In the genomic region with DNA sequence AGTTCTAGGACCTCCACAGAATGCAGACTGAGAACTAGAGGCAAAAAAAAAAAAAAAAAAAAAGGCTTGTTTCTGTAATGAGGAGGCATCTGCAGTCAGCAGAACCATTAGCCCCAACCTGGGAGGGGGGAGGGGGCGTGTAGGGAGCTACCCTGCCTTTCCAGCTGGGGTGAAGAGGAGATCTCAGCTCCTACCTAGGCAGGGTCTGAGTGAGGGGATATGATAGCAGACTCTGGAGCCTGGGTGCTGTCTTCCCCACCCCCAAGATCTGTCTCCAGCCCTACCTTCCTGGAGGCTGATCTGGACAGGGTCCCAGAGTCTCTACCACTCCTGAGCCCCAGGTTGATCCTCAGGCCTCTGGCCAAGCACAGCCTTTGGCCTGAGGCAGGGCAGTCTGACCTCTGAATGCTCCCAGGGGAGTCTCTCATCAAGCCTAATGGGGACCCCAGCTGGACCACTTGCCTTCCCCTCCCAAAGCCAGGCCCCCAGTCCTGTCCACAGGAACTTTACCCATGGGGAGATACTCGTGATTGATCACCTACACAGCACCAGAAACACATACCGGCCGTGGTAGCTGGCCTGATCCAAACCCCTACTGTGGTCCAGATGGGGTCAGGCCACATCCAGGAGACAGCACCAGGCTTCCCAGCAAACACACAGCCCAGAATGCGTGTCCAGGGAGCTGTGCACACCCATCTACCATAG, we compare ENCODE assay signal across 15 mouse cellular contexts. TPM values are rescaled to one million over a fixed set of nuclear protein-coding genes. Genes with fewer than 3 reads are reported as not detected.
DNase-seq lines count a peak whose midpoint lies in the region; ATAC-seq and TF ChIP-seq lines count a peak whose summit lies in the region.
"Had no signal": no experiment of that assay in that cellular context is flagged by ENCODE, and none has a peak within 500 bp of the region (broad histone marks: within the 10 kb centered on the region; RNA-seq: fewer than 3 reads in every experiment).

No protein-coding gene starts in this region.

- peaks cover 4% of the 10 kb centered on the region; the same call in 1 of the 2 replicates for H3K27me3 ChIP-seq in embryonic facial prominence, embryonic 10.5 days (replicated peaks; ENCODE audit: low read depth, poor library complexity, severe bottlenecking)
- no peaks in the 10 kb centered on the region for H3K27me3 ChIP-seq in hindbrain, embryonic 11.5 days (ENCODE audit: control insufficient read depth, insufficient read depth, low read length)
- no peaks in the 10 kb centered on the region for H3K27me3 ChIP-seq in midbrain, embryonic 13.5 days

- in situ Hi-C loops in ES-E14 (cut with MboI; ENCODE audit: low sequenced_read_pairs in 2 of 2, unreplicated experiment in 2 of 2): no loop called here

- no peak for DNase-seq in ES-E14 (ENCODE audit: low read depth, low spot score)
- DNase-seq in embryonic facial prominence, embryonic 10.5 days (ENCODE audit: low spot score): no peak
- DNase-seq in hindbrain, embryonic 11.5 days (ENCODE audit: low spot score): peak; percentile 74
- no peak for DNase-seq in lung, postnatal 14 days
- no peak for DNase-seq in yolk sac, embryonic 10.5 days (ENCODE audit: low spot score)
- no peak for DNase-seq in spleen, postnatal 10 days (ENCODE audit: low spot score in 2 of 2)
- DNase-seq in left cerebral cortex, postnatal 4 days: no peak
- DNase-seq: adrenal gland, postnatal 10 days; cerebellum, adult 2 months; kidney, adult 18-20 months; layer of hippocampus, postnatal 36 days; lung, adult 2 months; thymus, postnatal 14 days had no signal

- H3K4me3 ChIP-seq in ES-E14 (ENCODE audit: insufficient read depth in 1 of 2, low read depth in 1 of 2, low read length in 2 of 2, poor library complexity in 1 of 2, severe bottlenecking in 1 of 2): no peak overlapping the region
- H3K4me3 ChIP-seq in embryonic facial prominence, embryonic 10.5 days: no peak overlapping the region
- no peak overlapping the region for H3K4me3 ChIP-seq in hindbrain, embryonic 11.5 days (ENCODE audit: low read depth, low read length)
- H3K4me3 ChIP-seq in midbrain, embryonic 13.5 days (replicated peaks): no peak overlapping the region

- H3K36me3 ChIP-seq in ES-E14 (ENCODE audit: control insufficient read depth, insufficient read depth, low read length, poor library complexity, severe bottlenecking): no peaks in the 10 kb centered on the region
- H3K36me3 ChIP-seq in embryonic facial prominence, embryonic 10.5 days (replicated peaks): peaks cover 83% of the 10 kb centered on the region
- no peaks in the 10 kb centered on the region for H3K36me3 ChIP-seq in hindbrain, embryonic 11.5 days (ENCODE audit: control insufficient read depth, insufficient read depth, low read length)
- peaks cover 16% of the 10 kb centered on the region; the same call in 1 of the 2 replicates for H3K36me3 ChIP-seq in midbrain, embryonic 13.5 days

- no peaks in the 10 kb centered on the region for H3K9me3 ChIP-seq in ES-E14 (ENCODE audit: control insufficient read depth, insufficient read depth, low read depth, low read length)
- H3K9me3 ChIP-seq in embryonic facial prominence, embryonic 10.5 days: no peaks in the 10 kb centered on the region
- H3K9me3 ChIP-seq in hindbrain, embryonic 11.5 days (ENCODE audit: control insufficient read depth, low read length): no peaks in the 10 kb centered on the region
- no peaks in the 10 kb centered on the region for H3K9me3 ChIP-seq in midbrain, embryonic 13.5 days

- peak overlapping the region; percentile 20; the same call in 1 of the 2 replicates for H3K27ac ChIP-seq in ES-E14 (ENCODE audit: insufficient read depth, low read depth, low read length, poor library complexity, severe bottlenecking)
- H3K27ac ChIP-seq in embryonic facial prominence, embryonic 10.5 days (replicated peaks): peak overlapping the region; percentile 88
- H3K27ac ChIP-seq in hindbrain, embryonic 11.5 days (ENCODE audit: low read depth, low read length): peak overlapping the region; percentile 98
- H3K27ac ChIP-seq in midbrain, embryonic 13.5 days: peak overlapping the region; percentile 95

- intact Hi-C loops in left cerebral cortex, postnatal 4 days (cut with DNase I): loop anchor here (5.0 kb wide), 1 partner anchor 33 kb away; the partner anchor contains the start of gene Igdcc3

- ATAC-seq in hindbrain, embryonic 11.5 days (ENCODE audit: low FRiP score): peak; percentile 58
- ATAC-seq in midbrain, embryonic 13.5 days: peak; percentile 51; the same call in 1 of the 2 replicates

- peaks cover 5 to 38% of the 10 kb centered on the region in 2 experiments for H3K4me1 ChIP-seq in ES-E14 (ENCODE audit: control insufficient read depth in 2 of 2, insufficient read depth in 2 of 2, low read length in 2 of 2, poor library complexity in 1 of 2)
- H3K4me1 ChIP-seq in embryonic facial prominence, embryonic 10.5 days: peaks cover 87% of the 10 kb centered on the region
- peaks cover 44% of the 10 kb centered on the region for H3K4me1 ChIP-seq in hindbrain, embryonic 11.5 days (replicated peaks; ENCODE audit: control insufficient read depth, insufficient read depth, low read length)
- peaks cover 60% of the 10 kb centered on the region for H3K4me1 ChIP-seq in midbrain, embryonic 13.5 days (replicated peaks)

- H3K9ac ChIP-seq in ES-E14 (ENCODE audit: insufficient read depth, low read depth, low read length, poor library complexity, severe bottlenecking): no peak overlapping the region
- H3K9ac ChIP-seq in hindbrain, embryonic 11.5 days (ENCODE audit: low read depth, low read length): peak overlapping the region; percentile 59
- peak overlapping the region; percentile 46 for H3K9ac ChIP-seq in midbrain, embryonic 13.5 days (replicated peaks)

- H3K4me2 ChIP-seq in hindbrain, embryonic 11.5 days (replicated peaks; ENCODE audit: low read depth, low read length): peak overlapping the region; percentile 8; the same call in 1 of the 2 replicates
- peak overlapping the region; percentile 33 for H3K4me2 ChIP-seq in midbrain, embryonic 13.5 days (replicated peaks)

- 29% methylated on average over 5 of the region's 5 CpGs for WGBS in embryonic facial prominence, embryonic 10.5 days
- 12% methylated on average over 5 of the region's 5 CpGs for WGBS in hindbrain, embryonic 11.5 days
- WGBS in midbrain, embryonic 13.5 days: 10% methylated on average over 5 of the region's 5 CpGs

TF ChIP-seq in ES-E14, 5 proteins besides CTCF, POLR2A, EP300 and RAD21:
- TF ChIP-seq MAFK (IDR thresholded peaks at IDR 0.05; ENCODE audit: insufficient read depth, low read depth, low read length) (no peak), CHD2 (IDR thresholded peaks at IDR 0.05; ENCODE audit: low read depth, low read length) (no peak), ZC3H11A (IDR thresholded peaks at IDR 0.05; ENCODE audit: borderline replicate concordance, low read depth, low read length) (no peak), HCFC1 (IDR thresholded peaks at IDR 0.05; ENCODE audit: borderline replicate concordance, insufficient read depth, low read length) (no peak), ZNF384 (IDR thresholded peaks at IDR 0.05; ENCODE audit: low read depth, low read length) (peak; percentile 79)

RNA-seq across cellular contexts. Expression of gene Parp16, which starts 19.8 kb away (rescaled TPM):
- total RNA-seq in ES-E14 (2012; rRNA removed): 4.9 TPM in 2 replicates
- polyA plus RNA-seq in embryonic facial prominence, embryonic 10.5 days (2016; fragmentation: Nextera tagmentation; extraction: Ambion mirVana): 8.2 and 8.3 TPM in 2 replicates
- 4.0 and 6.5 TPM in 2 replicates for polyA plus RNA-seq in hindbrain, embryonic 11.5 days (2014; fragmentation: Nextera tagmentation; extraction: Ambion mirVana)
- 4.8 and 5.6 TPM in 2 replicates for polyA plus RNA-seq in midbrain, embryonic 13.5 days (2015; fragmentation: Nextera tagmentation; extraction: Ambion mirVana)
- total RNA-seq in left cerebral cortex, postnatal 4 days (2021): 1 to 10 TPM; 5.8 to 6.9 TPM

RNA-seq across cellular contexts. Expression of gene Igdcc3, which starts 34.4 kb away (rescaled TPM):
- total RNA-seq in ES-E14 (2012; rRNA removed): 6.0 and 6.1 TPM in 2 replicates
- polyA plus RNA-seq in embryonic facial prominence, embryonic 10.5 days (2016; fragmentation: Nextera tagmentation; extraction: Ambion mirVana): 167 and 281 TPM in 2 replicates
- polyA plus RNA-seq in hindbrain, embryonic 11.5 days (2014; fragmentation: Nextera tagmentation; extraction: Ambion mirVana): 46.0 and 49.6 TPM in 2 replicates
- 23.5 and 25.2 TPM in 2 replicates for polyA plus RNA-seq in midbrain, embryonic 13.5 days (2015; fragmentation: Nextera tagmentation; extraction: Ambion mirVana)
- 1 to 10 TPM; 5.1 to 6.0 TPM for total RNA-seq in left cerebral cortex, postnatal 4 days (2021)
- polyA plus RNA-seq: small intestine, adult 2 months had no signal

Comparison
In these comparisons a context has a peak if more than half of its experiments do, and no peak if none do; other contexts are left out.
1. H3K27ac ChIP-seq: peak in every context shown above with its lines; median percentile 98 in hindbrain, embryonic 11.5 days; 95 in midbrain, embryonic 13.5 days; 88 in embryonic facial prominence, embryonic 10.5 days; 20 in ES-E14.